Mouse (Mus musculus) liver, postnatal 0 days (tissue): ENCODE measurements at regions not wholly inside any gene's neighbourhood (a gene's known extent, or its start where the extent isn't known, plus 50 kb on each side); places are given as distances from the start of the nearest gene placed in this dataset.

Experiments used
- ATAC-seq: fragments of 200-750 bp; cut with Nextera tagmentation; 2 replicates; pipeline ENCODE4 v1.8.0; 2017; ENCODE audit warnings: mild to moderate bottlenecking, moderate library complexity
- DNase-seq: peaks from one replicate; pipeline ENCODE4 v3.0.0-alpha.2; 2016
- H3K27ac ChIP-seq: fragments of 300-500 bp; sonication (generic); 2 replicates; pipeline ENCODE4 v1.5.1; 2014; ENCODE audit warnings: antibody characterized with exemption, moderate library complexity, mild to moderate bottlenecking, low read depth
- H3K27me3 ChIP-seq: fragments of 300-500 bp; sonication (generic); 2 replicates; pipeline ENCODE4 v1.6.1; 2014; ENCODE audit warnings: low read length, control low read depth, mixed read lengths; ENCODE audit not compliant: insufficient read depth
- H3K36me3 ChIP-seq: fragments of 300-500 bp; sonication (generic); replicated peaks from 2 replicates; pipeline ENCODE4 v1.6.1; 2014; ENCODE audit warnings: mild to moderate bottlenecking, control low read depth, low read length, moderate library complexity, mixed read lengths; ENCODE audit not compliant: insufficient read depth
- H3K4me1 ChIP-seq: fragments of 300-500 bp; sonication (generic); 2 replicates; pipeline ENCODE4 v1.6.1; 2014; ENCODE audit warnings: antibody characterized with exemption, mild to moderate bottlenecking, control low read depth; ENCODE audit not compliant: insufficient read depth
- H3K4me2 ChIP-seq: fragments of 300-500 bp; sonication (generic); 2 replicates; pipeline ENCODE4 v1.6.1; 2014; ENCODE audit warnings: low read depth, mild to moderate bottlenecking, low read length, moderate library complexity, mixed read lengths
- H3K4me3 ChIP-seq: fragments of 300-500 bp; sonication (generic); 2 replicates; pipeline ENCODE4 v1.5.1; 2014; ENCODE audit warnings: low read depth, low read length
- H3K9ac ChIP-seq: fragments of 300-500 bp; sonication (generic); replicated peaks from 2 replicates; pipeline ENCODE4 v1.6.1; 2014; ENCODE audit warnings: mild to moderate bottlenecking, moderate library complexity
- H3K9me3 ChIP-seq: fragments of 300-500 bp; sonication (generic); 2 replicates; pipeline ENCODE4 v1.6.1; 2016; ENCODE audit warnings: mild to moderate bottlenecking, control low read depth, low read length, mixed read lengths
- CTCF ChIP-seq: sonication (generic); IDR thresholded peaks from 2 replicates; pipeline ENCODE4 v1.5.1; 2016; ENCODE audit warnings: antibody characterized with exemption, low read depth
- EP300 ChIP-seq: IDR thresholded peaks from 2 replicates; pipeline ENCODE4 v1.6.1; 2016; ENCODE audit warnings: antibody characterized with exemption, low read depth, mild to moderate bottlenecking
- WGBS: fragments of 180-500 bp; shearing (Covaris S2); extraction: QIAGEN DNeasy Blood & Tissue Kit; methylation state at CpG from one replicate; pipeline ENCODE4 v1.1.7; 2014; ENCODE audit not compliant: insufficient replicate concordance; 5-methylcytosine and 5-hydroxymethylcytosine counted together

DNA sequence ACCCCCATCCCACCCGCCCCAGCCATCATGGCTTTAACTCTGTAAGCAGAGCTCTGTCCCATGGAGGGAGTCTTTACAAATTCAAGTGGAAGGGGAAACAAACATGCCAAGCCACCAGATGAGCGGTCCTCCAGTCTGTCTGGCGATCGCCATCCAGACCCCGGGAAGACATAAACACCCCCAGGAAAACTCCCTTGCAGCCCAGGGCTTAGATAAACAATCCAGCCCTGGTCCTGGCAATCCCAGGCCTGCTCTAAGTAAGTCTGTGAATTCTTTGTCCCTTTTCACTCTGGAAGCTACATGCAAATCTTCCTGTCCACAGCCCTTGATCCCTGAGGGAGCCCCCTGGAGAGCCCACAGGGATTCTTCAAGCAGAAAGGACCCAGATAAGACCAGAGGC, 129.2 kb upstream of the Sox11 start:
- no peak for DNase-seq
- no peak for ATAC-seq
- TF ChIP-seq CTCF (no peak), EP300 (no peak)
- 46% methylated on average over 5 of the region's 5 CpGs for WGBS
- Histone ChIP-seq H3K36me3 (no peaks in the 10 kb centered on the region), H3K27ac (no peak overlapping the region), H3K4me3 (no peak overlapping the region), H3K9ac (no peak overlapping the region), H3K4me2 (no peak overlapping the region), H3K9me3 (no peaks in the 10 kb centered on the region), H3K27me3 (no peaks in the 10 kb centered on the region), H3K4me1 (no peaks in the 10 kb centered on the region)

DNA sequence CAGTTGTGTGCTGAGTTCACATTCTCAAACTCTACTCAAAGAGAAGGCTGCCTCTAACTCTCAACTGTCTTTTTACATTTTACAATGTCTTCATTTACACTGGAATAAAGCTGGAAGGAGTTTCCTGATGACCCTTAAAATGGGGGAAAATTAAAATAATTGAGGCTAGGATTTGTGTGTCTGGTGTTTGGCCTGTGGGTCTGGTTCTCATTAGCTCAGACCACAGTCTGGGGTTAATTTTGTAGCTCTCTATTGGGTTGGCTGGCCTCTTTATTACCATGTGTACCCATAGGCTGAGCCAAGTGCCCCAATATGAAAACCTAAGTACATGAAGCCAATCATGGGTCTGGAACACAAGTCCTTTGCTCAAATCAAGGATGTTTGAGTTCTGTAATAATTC, 128.0 kb upstream of the Sox11 start:
- no peak for DNase-seq
- H3K9ac ChIP-seq, result no peak overlapping the region

DNA sequence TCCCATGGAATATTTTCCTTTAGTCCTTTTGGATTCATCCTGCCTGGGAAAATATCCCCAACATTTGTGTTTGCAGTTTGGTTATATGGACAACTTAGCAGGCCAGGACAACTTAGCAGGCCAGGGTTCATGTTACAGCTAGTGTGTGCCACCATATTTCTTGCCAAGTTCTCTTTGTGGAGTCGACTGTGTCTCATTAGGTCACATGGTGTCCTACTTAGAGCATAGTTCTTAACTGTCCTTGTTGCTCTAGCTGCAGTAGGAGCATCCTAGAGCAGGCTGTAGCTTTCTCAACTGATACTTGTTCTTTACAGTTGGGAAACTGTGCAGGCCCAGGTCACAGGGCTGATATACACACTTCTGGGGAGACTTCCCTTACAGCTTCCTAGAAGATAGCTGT, 126.4 kb upstream of the Sox11 start:
- Histone ChIP-seq H3K4me1 (no peaks in the 10 kb centered on the region), H3K4me3 (no peak overlapping the region), H3K36me3 (no peaks in the 10 kb centered on the region), H3K9ac (no peak overlapping the region), H3K9me3 (no peaks in the 10 kb centered on the region), H3K27me3 (no peaks in the 10 kb centered on the region), H3K4me2 (no peak overlapping the region), H3K27ac (no peak overlapping the region)
- TF ChIP-seq CTCF, result no peak
- TF ChIP-seq EP300, result no peak
- ATAC-seq, result no peak
- no peak for DNase-seq
- WGBS, result 65% methylated on average over 1 of the region's 1 CpGs

More for the DNA sequence above, 128.0 kb upstream of the Sox11 start:
- Histone ChIP-seq H3K27me3 (no peaks in the 10 kb centered on the region), H3K4me2 (no peak overlapping the region), H3K27ac (no peak overlapping the region), H3K4me1 (no peaks in the 10 kb centered on the region), H3K4me3 (no peak overlapping the region), H3K9me3 (no peaks in the 10 kb centered on the region), H3K36me3 (no peaks in the 10 kb centered on the region)
- TF ChIP-seq EP300 (no peak), CTCF (no peak)
- ATAC-seq, result no peak

DNA sequence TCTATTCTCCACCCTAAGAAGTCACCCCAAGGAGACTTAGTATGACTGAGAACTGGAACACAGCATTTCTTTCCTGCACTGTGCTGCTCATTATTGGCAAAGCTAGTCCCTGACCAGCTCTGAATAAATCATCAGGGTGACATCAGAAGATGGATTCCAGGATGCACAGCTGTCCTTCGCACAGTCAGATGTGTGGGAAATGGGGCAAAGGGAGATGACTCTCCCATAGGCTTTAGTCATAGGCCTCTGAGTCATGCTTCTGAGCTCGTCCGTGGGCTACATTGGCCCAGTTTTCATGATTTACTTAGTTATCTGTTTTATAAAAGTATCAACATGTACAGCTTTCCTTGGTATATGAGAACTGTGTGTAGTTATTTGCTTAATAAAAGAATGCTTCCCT, 125.8 kb upstream of the Sox11 start:
- WGBS, result 76% methylated on average over 3 of the region's 3 CpGs
- no peaks in the 10 kb centered on the region for H3K9me3 ChIP-seq
- no peak overlapping the region for H3K9ac ChIP-seq
- TF ChIP-seq EP300 (no peak), CTCF (no peak)
- H3K4me1 ChIP-seq, result no peaks in the 10 kb centered on the region
- H3K36me3 ChIP-seq, result no peaks in the 10 kb centered on the region
- H3K27ac ChIP-seq, result no peak overlapping the region
- no peaks in the 10 kb centered on the region for H3K27me3 ChIP-seq
- no peak overlapping the region for H3K4me2 ChIP-seq
- no peak for ATAC-seq
- DNase-seq, result no peak
- no peak overlapping the region for H3K4me3 ChIP-seq

DNA sequence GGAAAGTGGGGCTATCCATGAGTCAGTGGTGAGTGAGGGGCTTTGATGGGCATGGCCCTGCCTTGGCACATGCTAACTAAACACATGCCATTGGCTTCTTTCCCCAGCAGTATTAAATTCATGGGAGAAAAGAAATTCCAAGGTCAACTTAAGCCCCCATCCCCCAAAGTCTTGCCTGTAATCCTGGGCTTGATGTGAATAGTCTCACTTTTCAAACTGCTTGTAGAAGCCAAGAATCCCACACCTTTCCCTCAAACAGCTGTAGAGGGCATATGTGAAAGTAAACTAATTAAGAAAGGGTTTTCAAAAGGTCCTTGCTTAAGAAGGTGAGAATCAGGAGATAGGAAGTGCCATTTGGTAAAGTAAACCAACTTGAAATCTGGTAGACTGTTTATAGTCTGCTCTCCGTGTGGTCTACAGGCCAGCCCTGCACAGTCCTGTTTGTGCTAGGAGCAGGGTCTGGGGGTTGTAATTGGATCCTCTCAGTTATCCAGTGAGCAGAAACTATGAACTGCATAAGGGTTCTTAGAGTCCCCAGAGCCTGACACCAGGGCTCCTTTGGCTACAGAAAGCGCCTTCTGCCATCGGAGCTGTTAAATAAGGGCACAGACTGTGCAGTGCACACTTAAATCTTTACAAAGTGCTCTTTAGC, 123.3 kb upstream of the Sox11 start:
- Histone ChIP-seq H3K9ac (no peak overlapping the region), H3K27me3 (no peaks in the 10 kb centered on the region), H3K4me3 (no peak overlapping the region), H3K4me1 (no peaks in the 10 kb centered on the region), H3K27ac (no peak overlapping the region), H3K4me2 (no peak overlapping the region), H3K9me3 (no peaks in the 10 kb centered on the region), H3K36me3 (no peaks in the 10 kb centered on the region)
- ATAC-seq, result no peak
- no peak for DNase-seq
- TF ChIP-seq EP300 (no peak), CTCF (no peak)
- WGBS, result 51% methylated on average over 3 of the region's 3 CpGs

DNA sequence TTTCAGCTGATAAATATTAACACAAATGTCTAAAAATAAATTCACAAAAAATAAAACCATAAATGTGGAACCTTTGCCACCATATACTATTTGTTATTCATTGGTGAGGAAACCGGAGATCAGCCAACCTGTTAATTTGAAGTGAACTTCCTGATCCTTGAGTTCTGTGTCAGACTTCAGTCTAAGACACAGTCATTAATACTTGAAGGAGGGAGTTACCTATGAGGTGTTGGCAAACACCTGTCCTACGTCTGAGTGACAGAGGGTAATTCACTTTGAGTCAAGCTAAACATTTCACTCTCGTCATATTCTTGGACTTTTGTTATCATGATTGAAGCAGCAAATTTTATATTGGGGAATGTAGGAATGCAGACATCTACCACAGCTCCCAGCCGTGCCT, 116.3 kb upstream of the Sox11 start:
- Histone ChIP-seq H3K27me3 (no peaks in the 10 kb centered on the region), H3K4me3 (no peak overlapping the region), H3K4me2 (no peak overlapping the region), H3K4me1 (no peaks in the 10 kb centered on the region), H3K9me3 (no peaks in the 10 kb centered on the region), H3K9ac (no peak overlapping the region), H3K27ac (no peak overlapping the region), H3K36me3 (no peaks in the 10 kb centered on the region)
- no peak for DNase-seq
- ATAC-seq, result no peak
- no peak for TF ChIP-seq EP300
- no peak for TF ChIP-seq CTCF
- 68% methylated on average over 4 of the region's 4 CpGs for WGBS
